Mouse (Mus musculus) hindbrain, embryonic 10.5 days (tissue): ENCODE data around the gene AC140267.1. TPM values are rescaled to one million over a fixed set of nuclear protein-coding genes. Genes with fewer than 3 reads are reported as not detected.

Experiments used
- DNase-seq: peaks from one replicate; pipeline ENCODE4 v3.0.0-alpha.2; 2017; ENCODE audit warnings: low spot score
- H3K27ac ChIP-seq: fragments of 300-500 bp; sonication (generic); 2 replicates; pipeline ENCODE4 v1.5.1; 2016; ENCODE audit warnings: mild to moderate bottlenecking, moderate library complexity
- H3K27me3 ChIP-seq: fragments of 300-500 bp; sonication (generic); 2 replicates; pipeline ENCODE4 v1.6.1; 2016; ENCODE audit warnings: mild to moderate bottlenecking; ENCODE audit not compliant: poor library complexity, insufficient read depth, severe bottlenecking
- H3K36me3 ChIP-seq: fragments of 300-500 bp; sonication (generic); 2 replicates; pipeline ENCODE4 v1.6.1; 2016; ENCODE audit warnings: mild to moderate bottlenecking, moderate library complexity
- H3K4me1 ChIP-seq: fragments of 300-500 bp; sonication (generic); replicated peaks from 2 replicates; pipeline ENCODE4 v1.6.1; 2016; ENCODE audit warnings: mild to moderate bottlenecking
- H3K4me3 ChIP-seq: fragments of 300-500 bp; sonication (generic); 2 replicates; pipeline ENCODE4 v1.5.1; 2016; ENCODE audit warnings: mild to moderate bottlenecking, moderate library complexity
- H3K9me3 ChIP-seq: fragments of 300-500 bp; sonication (generic); 2 replicates; pipeline ENCODE4 v1.6.1; 2016; ENCODE audit warnings: mild to moderate bottlenecking, moderate library complexity
- WGBS: fragments of 180-500 bp; shearing (Covaris S2); methylation state at CpG from one replicate; pipeline ENCODE4 v1.1.7; 2016; 5-methylcytosine and 5-hydroxymethylcytosine counted together
- polyA plus RNA-seq: library from polyadenylated mRNA; unstranded; fragments of >200 nt; fragmentation: Nextera tagmentation; extraction: Ambion mirVana; gene quantifications from 2 replicates; pipeline ENCODE4 v1.2.1, GENCODE M21; 2016

AC140267.1 gene
- polyA plus RNA-seq, 1 experiment from 2014 or later, result not detected

GRCm38 (mm10) chr15:80257602-80258239 is 22.1 kb downstream of the AC140267.1 start:
- WGBS, result 45% methylated on average over 4 of the region's 4 CpGs
- Histone ChIP-seq H3K4me3 (peak overlapping the region; percentile 16), H3K27ac (peak overlapping the region; percentile 51), H3K27me3 (no peaks in the 10 kb centered on the region), H3K9me3 (no peaks in the 10 kb centered on the region), H3K36me3 (peaks cover 63% of the 10 kb centered on the region), H3K4me1 (peaks cover 61% of the 10 kb centered on the region)
- no peak for DNase-seq

DNA sequence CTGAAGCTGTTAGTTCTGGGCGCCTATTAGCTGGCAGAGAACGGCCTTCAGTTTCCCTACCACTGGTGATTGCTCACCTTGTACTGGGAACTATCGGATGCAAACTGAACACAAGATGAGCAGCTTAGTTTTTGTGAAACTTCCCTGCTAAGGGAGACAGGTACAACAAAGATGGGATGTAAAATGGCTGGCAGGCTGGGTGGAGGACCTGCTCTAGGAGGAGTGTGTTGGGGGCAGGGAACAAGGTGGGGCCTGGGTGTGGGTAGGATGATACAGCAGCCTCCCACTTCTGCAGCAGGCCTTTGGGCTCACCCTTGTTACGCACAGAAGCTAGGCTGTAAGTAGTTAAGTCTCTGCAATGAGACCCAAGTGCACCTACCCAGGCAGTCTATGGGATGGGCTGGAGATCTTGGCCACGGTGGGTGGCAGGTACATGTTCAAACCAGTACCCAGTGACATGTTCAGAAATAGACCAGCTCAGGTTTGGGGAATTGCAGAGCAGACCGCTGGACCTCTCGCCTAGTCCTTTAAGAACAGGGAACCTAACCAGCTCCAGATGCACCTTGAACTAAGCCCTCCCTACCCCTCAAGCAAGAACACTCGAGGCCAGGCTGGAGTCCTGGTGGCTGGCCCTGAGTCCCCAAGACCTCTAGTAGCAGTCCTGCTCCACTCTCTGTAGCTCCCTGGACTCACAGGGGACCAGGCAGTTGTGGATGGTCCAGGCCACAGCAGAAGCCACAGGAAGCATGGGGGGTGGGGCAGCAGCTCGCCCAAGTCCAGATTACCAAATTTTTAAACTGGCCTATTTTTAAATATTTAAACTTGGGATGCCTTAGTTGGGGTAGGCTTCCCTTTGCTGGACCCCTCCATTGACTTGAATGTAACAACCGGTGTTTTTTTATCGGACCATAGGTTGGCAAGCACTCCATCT is 22.9 kb downstream of the AC140267.1 start:
- peak; percentile 22 for DNase-seq
- Histone ChIP-seq H3K27ac (peak overlapping the region; percentile 51; the same call in 1 of the 2 replicates), H3K9me3 (no peaks in the 10 kb centered on the region), H3K36me3 (peaks cover 61% of the 10 kb centered on the region), H3K27me3 (no peaks in the 10 kb centered on the region), H3K4me1 (peaks cover 68% of the 10 kb centered on the region), H3K4me3 (peak overlapping the region; percentile 16)
- 71% methylated on average over 11 of the region's 11 CpGs for WGBS

- Histone ChIP-seq H3K27me3 (no peaks in the 10 kb centered on the region), H3K36me3 (peaks cover 61% of the 10 kb centered on the region), H3K4me1 (peaks cover 65% of the 10 kb centered on the region), H3K9me3 (no peaks in the 10 kb centered on the region), H3K4me3 (no peak overlapping the region), H3K27ac (no peak overlapping the region)
- 67% methylated on average over 8 of the region's 8 CpGs for WGBS
- no peak for DNase-seq
Observed at GRCm38 (mm10) chr15:80259406-80260045, 23.9 kb downstream of the AC140267.1 start.

GRCm38 (mm10) chr15:80260677-80261076 is 25.0 kb downstream of the AC140267.1 start:
- H3K9me3 ChIP-seq, result no peaks in the 10 kb centered on the region
- no peaks in the 10 kb centered on the region for H3K27me3 ChIP-seq
- peaks cover 61% of the 10 kb centered on the region for H3K36me3 ChIP-seq
- 15% methylated on average over 3 of the region's 3 CpGs for WGBS
- H3K4me1 ChIP-seq, result peaks cover 64% of the 10 kb centered on the region
- DNase-seq, result peak; percentile 87
- H3K27ac ChIP-seq, result no peak overlapping the region
- no peak overlapping the region for H3K4me3 ChIP-seq

GRCm38 (mm10) chr15:80261100-80261499 is 25.5 kb downstream of the AC140267.1 start:
- peaks cover 64% of the 10 kb centered on the region for H3K4me1 ChIP-seq
- H3K4me3 ChIP-seq, result no peak overlapping the region
- no peaks in the 10 kb centered on the region for H3K9me3 ChIP-seq
- H3K27ac ChIP-seq, result no peak overlapping the region
- no peak for DNase-seq
- WGBS, result 86% methylated on average over 7 of the region's 7 CpGs
- H3K36me3 ChIP-seq, result peaks cover 58% of the 10 kb centered on the region
- H3K27me3 ChIP-seq, result no peaks in the 10 kb centered on the region

GRCm38 (mm10) chr15:80263610-80264575 is 28.3 kb downstream of the AC140267.1 start, which contains the start of gene Rps19bp1:
TSS of gene Rps19bp1 (minus strand) at chr15:80264315.
- no peaks in the 10 kb centered on the region for H3K27me3 ChIP-seq
- WGBS, result 2% methylated on average over 66 of the region's 66 CpGs
- peak; percentile 95 for DNase-seq
- peaks cover 37% of the 10 kb centered on the region for H3K4me1 ChIP-seq
- H3K9me3 ChIP-seq, result no peaks in the 10 kb centered on the region
- peaks cover 30% of the 10 kb centered on the region for H3K36me3 ChIP-seq
- peak within 1 kb of the TSS; percentile 81 for H3K4me3 ChIP-seq
- peak within 1 kb of the TSS; percentile 85 for H3K27ac ChIP-seq

DNA sequence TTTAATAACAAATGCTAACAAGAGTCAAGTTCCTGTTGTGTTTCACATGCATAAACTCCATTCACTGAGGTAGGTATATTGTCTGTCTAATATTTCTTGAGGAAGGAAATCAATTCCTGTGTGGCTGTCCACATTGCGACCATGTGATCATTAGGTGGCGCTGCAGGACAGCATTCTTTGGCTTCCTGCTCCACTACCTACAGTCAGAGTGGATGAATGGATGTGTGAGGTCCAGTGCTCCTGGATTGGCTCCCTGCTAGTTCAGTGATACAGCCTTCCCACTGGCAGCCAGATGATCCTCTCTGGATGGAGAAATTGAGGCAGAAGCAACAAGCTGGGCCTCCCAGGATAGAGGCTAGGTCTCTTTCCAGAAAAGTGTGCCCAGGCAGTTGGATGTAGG is 30.6 kb downstream of the AC140267.1 start:
- peak; percentile 76 for DNase-seq
- no peak overlapping the region for H3K4me3 ChIP-seq
- no peaks in the 10 kb centered on the region for H3K27me3 ChIP-seq
- 0% methylated on average over 2 of the region's 2 CpGs for WGBS
- peaks cover 23% of the 10 kb centered on the region for H3K4me1 ChIP-seq
- H3K36me3 ChIP-seq, result peaks cover 7% of the 10 kb centered on the region; the same call in 1 of the 2 replicates
- H3K27ac ChIP-seq, result no peak overlapping the region
- H3K9me3 ChIP-seq, result peaks cover 15% of the 10 kb centered on the region; the same call in 1 of the 2 replicates

- H3K27me3 ChIP-seq, result 0 out of 2 replicates have a peak, but pooled peaks cover 5% of the 10 kb centered on the region
- no peak for DNase-seq
- no peak overlapping the region for H3K4me3 ChIP-seq
- 66% methylated on average over 3 of the region's 3 CpGs for WGBS
- no peaks in the 10 kb centered on the region for H3K36me3 ChIP-seq
- no peak overlapping the region for H3K27ac ChIP-seq
- peaks cover 15% of the 10 kb centered on the region; the same call in 1 of the 2 replicates for H3K9me3 ChIP-seq
- H3K4me1 ChIP-seq, result 0 out of 2 replicates have a peak, but pooled peaks cover 6% of the 10 kb centered on the region
Observed at GRCm38 (mm10) chr15:80271858-80272396, 36.3 kb downstream of the AC140267.1 start.

DNA sequence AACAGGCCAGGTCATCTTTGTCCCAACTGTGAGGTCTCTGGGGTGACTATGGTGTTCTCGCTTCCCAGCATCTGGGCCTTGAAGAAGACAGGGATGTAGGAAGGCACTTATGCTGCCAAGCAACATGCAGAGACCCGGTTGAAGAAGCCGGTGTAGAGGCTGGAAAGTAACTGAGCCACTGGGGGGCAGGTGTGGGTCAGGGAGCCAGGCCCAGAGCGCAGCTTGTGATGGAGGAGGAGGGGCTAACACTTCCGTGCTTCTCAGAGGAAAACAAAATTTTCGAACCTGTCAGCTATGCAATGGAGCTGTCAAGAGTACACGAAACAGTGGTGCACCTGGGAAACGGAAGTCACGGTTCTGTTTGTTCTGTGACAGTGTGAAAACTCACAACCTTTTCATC is 41.5 kb downstream of the AC140267.1 start:
- peaks cover 27% of the 10 kb centered on the region for H3K27me3 ChIP-seq
- H3K36me3 ChIP-seq, result no peaks in the 10 kb centered on the region
- no peak for DNase-seq
- H3K4me1 ChIP-seq, result peaks cover 9% of the 10 kb centered on the region
- no peak overlapping the region for H3K4me3 ChIP-seq
- 44% methylated on average over 9 of the region's 9 CpGs for WGBS
- no peak overlapping the region for H3K27ac ChIP-seq
- H3K9me3 ChIP-seq, result no peaks in the 10 kb centered on the region

- H3K27ac ChIP-seq, result no peak overlapping the region
- H3K4me3 ChIP-seq, result no peak overlapping the region
- no peaks in the 10 kb centered on the region for H3K9me3 ChIP-seq
- peaks cover 32% of the 10 kb centered on the region for H3K27me3 ChIP-seq
- whole genome bisulfite sequencing, result 3% methylated on average over 6 of the region's 6 CpGs
- H3K36me3 ChIP-seq, result no peaks in the 10 kb centered on the region
- DNase-seq, result peak; percentile 77
- H3K4me1 ChIP-seq, result peaks cover 8% of the 10 kb centered on the region
Observed at GRCm38 (mm10) chr15:80277625-80278024, 42.0 kb downstream of the AC140267.1 start.

DNA sequence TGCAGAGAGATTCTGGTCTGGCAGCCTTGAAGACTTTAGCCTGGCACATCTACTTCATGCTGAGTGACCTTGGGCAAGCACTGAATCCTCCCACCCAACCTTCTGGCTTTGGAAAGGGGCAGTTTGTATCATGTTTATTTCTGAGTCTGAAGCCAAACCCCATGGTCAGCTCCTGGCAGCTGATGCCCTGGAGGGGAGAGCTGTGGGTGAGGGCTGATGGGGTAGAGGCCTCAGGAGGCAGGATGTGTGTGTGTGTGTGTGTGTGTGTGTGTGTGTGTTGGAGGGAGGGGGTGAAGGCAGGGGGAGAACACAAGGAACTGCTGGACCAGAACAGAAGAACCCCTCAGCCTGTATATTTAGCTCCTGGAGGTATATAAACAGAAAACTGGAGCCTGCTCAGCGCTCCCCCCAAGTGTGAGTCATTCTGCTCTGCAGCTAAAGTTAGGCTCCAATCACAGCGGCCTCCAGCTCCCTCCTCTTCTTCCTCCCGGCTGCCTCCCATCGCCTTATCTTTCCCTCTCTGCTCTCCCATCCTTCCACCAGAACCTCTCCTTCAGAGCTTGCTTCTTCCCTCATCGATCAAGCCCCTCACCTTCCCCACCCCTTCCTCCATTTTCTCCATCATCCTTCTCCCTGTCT is 42.6 kb downstream of the AC140267.1 start:
- WGBS, result 76% methylated on average over 5 of the region's 5 CpGs
- Histone ChIP-seq H3K36me3 (no peaks in the 10 kb centered on the region), H3K4me3 (no peak overlapping the region), H3K27ac (no peak overlapping the region), H3K27me3 (peaks cover 38% of the 10 kb centered on the region), H3K4me1 (peaks cover 10% of the 10 kb centered on the region), H3K9me3 (no peaks in the 10 kb centered on the region)
- no peak for DNase-seq
